Mouse (Mus musculus): Measurements from ENCODE around the gene Cntn2.
"Not testable (repeated sequence)": the region's sequence is repeated elsewhere in the genome, so short reads cannot be mapped to it uniquely, and the experiment has no call there.

Gene Cntn2

GRCm38 (mm10) chr1:132511521-132511920, 31.5 kb downstream of the Cntn2 start:
- no peak for DNase-seq (ENCODE audit: low spot score)

- no peak for DNase-seq (ENCODE audit: low spot score)
Observed at GRCm38 (mm10) chr1:132509771-132510170, 33.3 kb downstream of the Cntn2 start.

- no peak for DNase-seq (ENCODE audit: low spot score)
Observed at GRCm38 (mm10) chr1:132506656-132507055, 36.4 kb downstream of the Cntn2 start.

- no peak for DNase-seq (ENCODE audit: low spot score)
Observed at GRCm38 (mm10) chr1:132506058-132506457, 37.0 kb downstream of the Cntn2 start, which contains the start of gene Tmem81. Tmem81 (plus strand) TSS chr1:132506230.

- no peak for DNase-seq (ENCODE audit: low spot score)
Observed at GRCm38 (mm10) chr1:132505155-132505554, 37.9 kb downstream of the Cntn2 start.

GRCm38 (mm10) chr1:132500535-132500934, 42.5 kb downstream of the Cntn2 start:
- no peak for DNase-seq (ENCODE audit: low spot score)

GRCm38 (mm10) chr1:132483759-132484158, 59.3 kb downstream of the Cntn2 start:
- DNase-seq (ENCODE audit: low spot score), result no peak

GRCm38 (mm10) chr1:132483234-132483633, 59.8 kb downstream of the Cntn2 start:
- no peak for DNase-seq (ENCODE audit: low spot score)

- no peak for DNase-seq (ENCODE audit: low spot score)
Observed at GRCm38 (mm10) chr1:132481619-132482018, 61.4 kb downstream of the Cntn2 start.

GRCm38 (mm10) chr1:132479438-132479837, 63.6 kb downstream of the Cntn2 start:
- no peak for DNase-seq (ENCODE audit: low spot score)

GRCm38 (mm10) chr1:132476928-132477691, 65.9 kb downstream of the Cntn2 start, which contains the start of gene Rbbp5:
Rbbp5 (plus strand) TSS chr1:132477365.
- peak; percentile 70 for DNase-seq (ENCODE audit: low spot score)

- no peak for DNase-seq (ENCODE audit: low spot score)
Observed at GRCm38 (mm10) chr1:132476575-132476927, 66.5 kb downstream of the Cntn2 start.

GRCm38 (mm10) chr1:132474496-132474895, 68.6 kb downstream of the Cntn2 start:
- no peak for DNase-seq (ENCODE audit: low spot score)

- no peak for DNase-seq (ENCODE audit: low spot score)
Observed at GRCm38 (mm10) chr1:132472537-132472936, 70.5 kb downstream of the Cntn2 start.

GRCm38 (mm10) chr1:132471499-132471898, 71.6 kb downstream of the Cntn2 start:
- DNase-seq (ENCODE audit: low spot score), result no peak

- no peak for DNase-seq (ENCODE audit: low spot score)
Observed at GRCm38 (mm10) chr1:132471032-132471431, 72.0 kb downstream of the Cntn2 start.

- DNase-seq (ENCODE audit: low spot score), result not testable (repeated sequence)
Observed at GRCm38 (mm10) chr1:132470031-132470430, 73.0 kb downstream of the Cntn2 start.

GRCm38 (mm10) chr1:132469519-132469918, 73.5 kb downstream of the Cntn2 start:
- DNase-seq (ENCODE audit: low spot score), result no peak

- peak; percentile 36 for DNase-seq (ENCODE audit: low spot score)
Observed at GRCm38 (mm10) chr1:132468926-132469325, 74.1 kb downstream of the Cntn2 start.

- no peak for DNase-seq (ENCODE audit: low spot score)
Observed at GRCm38 (mm10) chr1:132464651-132465050, 78.4 kb downstream of the Cntn2 start.

All from ovary, adult 18-20 months (tissue).